Mouse (Mus musculus): ENCODE data around the gene Dbil5. TPM values are rescaled to one million over a fixed set of nuclear protein-coding genes. Genes with fewer than 3 reads are reported as not detected.
A peak's percentile ranks its signal among the peaks of the same experiment; 100 is the strongest.
"Not testable (repeated sequence)": the region's sequence is repeated elsewhere in the genome, so short reads cannot be mapped to it uniquely, and the experiment has no call there.

The Dbil5 gene
- not detected in 2 replicates for total RNA-seq (2014; fragmentation: Nextera tagmentation)
- not detected in 2 replicates for total RNA-seq (2017)

- peak; percentile 97 for ATAC-seq (replicated peaks; ENCODE audit: poor library complexity, severe bottlenecking)
Observed at GRCm38 (mm10) chr11:76217390-76217800, at the start of gene Dbil5, which contains the start of gene Gemin4. Dbil5 (plus strand) TSS chr11:76217608. Gemin4 (minus strand) TSS chr11:76217664.

- no peak for ATAC-seq (replicated peaks; ENCODE audit: poor library complexity, severe bottlenecking)
Observed at GRCm38 (mm10) chr11:76168976-76169375, 48.4 kb upstream of the Dbil5 start.

DNA sequence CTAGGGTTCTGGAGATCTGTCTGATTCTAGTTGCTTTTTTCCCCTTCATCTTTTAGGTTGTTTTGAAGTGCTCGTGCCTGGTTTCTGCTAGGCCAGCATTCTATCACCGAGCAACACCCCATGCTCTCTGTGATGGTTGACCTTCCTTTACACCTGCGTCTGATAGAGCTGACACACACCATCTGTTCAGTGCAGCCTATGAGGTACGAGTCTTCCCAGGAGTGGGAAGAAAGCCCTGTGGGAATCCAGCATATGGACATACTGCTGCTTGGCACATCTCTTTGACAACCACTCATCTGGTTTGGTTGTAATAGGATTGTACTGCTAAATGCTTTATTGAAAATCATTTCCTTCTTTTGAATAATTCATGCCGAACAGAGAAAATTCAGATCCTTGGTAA, 47.2 kb upstream of the Dbil5 start:
- ATAC-seq (replicated peaks; ENCODE audit: poor library complexity, severe bottlenecking): no peak

- peak; percentile 54 for ATAC-seq (replicated peaks; ENCODE audit: poor library complexity, severe bottlenecking)
Observed at GRCm38 (mm10) chr11:76178726-76179494, 38.5 kb upstream of the Dbil5 start.

DNA sequence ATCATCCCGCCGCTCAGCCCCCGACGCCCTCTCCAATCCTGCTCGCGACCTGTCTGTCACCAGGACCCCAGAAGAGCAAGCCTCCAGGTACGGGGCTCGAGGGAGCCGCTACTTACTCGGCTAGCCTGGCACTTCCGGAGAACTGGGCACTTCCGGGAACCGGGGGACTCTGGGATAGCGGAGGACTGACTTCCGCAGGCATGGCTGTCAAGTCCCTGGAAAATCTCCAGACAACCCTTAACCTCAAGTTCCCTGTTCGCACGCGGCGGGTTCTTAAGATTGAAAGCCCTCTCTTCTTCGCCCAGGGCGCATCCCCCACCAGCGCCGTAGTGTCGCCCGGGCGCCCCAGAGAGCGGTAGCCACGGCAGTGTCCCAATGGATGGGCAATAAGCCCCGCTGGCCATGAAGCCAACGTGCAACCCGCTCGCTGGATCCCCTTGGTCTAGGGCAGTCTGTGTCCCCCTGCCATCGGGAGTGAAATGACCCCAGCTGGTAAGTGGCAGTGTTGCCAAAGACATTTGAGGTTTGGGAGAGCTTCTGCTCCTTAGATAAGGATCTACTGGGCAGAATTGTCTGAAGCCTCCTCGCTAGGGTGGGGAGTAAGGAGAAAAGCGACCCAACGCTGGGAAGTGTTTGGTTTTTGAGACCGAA, 37.8 kb upstream of the Dbil5 start, which contains the start of the genes Vps53 and Fam57a:
Gene Vps53, minus strand, starts transcription at position 153 of the 651 bp plus-strand sequence.
Gene Fam57a, plus strand, starts transcription at position 177 of the 651 bp plus-strand sequence.
- peak; percentile 87 for ATAC-seq (replicated peaks; ENCODE audit: poor library complexity, severe bottlenecking)

DNA sequence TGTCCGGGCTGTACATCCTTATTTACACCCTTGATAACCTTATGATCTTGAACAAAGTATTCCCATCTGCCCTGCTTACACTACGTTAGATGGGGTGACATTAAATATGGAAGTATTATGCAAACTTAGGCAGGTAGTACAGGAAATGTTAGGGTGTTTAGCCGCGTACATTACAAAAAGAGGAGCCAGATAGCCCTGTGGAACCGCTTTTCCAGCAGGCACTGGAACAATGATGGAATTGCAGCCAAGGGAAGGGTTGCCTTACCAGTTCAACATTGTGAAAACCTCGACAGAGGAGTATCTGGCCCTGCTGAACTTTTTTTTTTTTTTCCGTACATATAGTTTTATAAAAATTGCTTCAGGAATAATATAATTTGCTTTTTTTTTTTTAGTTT, 37.3 kb upstream of the Dbil5 start:
- no peak for ATAC-seq (replicated peaks; ENCODE audit: poor library complexity, severe bottlenecking)

GRCm38 (mm10) chr11:76183745-76184144, 33.7 kb upstream of the Dbil5 start:
- ATAC-seq (replicated peaks; ENCODE audit: poor library complexity, severe bottlenecking): no peak

DNA sequence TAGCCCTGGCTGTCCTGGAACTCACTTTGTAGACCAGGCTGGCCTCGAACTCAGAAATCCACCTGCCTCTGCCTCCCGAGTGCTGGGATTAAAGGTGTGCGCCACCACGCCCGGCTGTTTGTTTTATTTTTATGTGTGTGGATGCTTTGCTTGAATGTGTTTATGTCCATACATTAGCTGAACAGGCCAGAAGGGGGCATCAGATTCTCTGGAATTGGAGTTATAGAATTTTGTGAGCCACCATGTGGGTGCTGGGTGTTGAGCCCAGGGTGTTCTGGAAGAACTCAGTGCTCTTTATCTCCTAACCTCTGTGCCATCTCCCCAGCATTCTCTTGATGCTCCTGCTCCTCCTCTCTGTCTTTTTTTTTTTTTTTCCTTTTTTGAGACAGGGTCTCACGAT, 30.5 kb upstream of the Dbil5 start:
- ATAC-seq (replicated peaks; ENCODE audit: poor library complexity, severe bottlenecking): no peak

DNA sequence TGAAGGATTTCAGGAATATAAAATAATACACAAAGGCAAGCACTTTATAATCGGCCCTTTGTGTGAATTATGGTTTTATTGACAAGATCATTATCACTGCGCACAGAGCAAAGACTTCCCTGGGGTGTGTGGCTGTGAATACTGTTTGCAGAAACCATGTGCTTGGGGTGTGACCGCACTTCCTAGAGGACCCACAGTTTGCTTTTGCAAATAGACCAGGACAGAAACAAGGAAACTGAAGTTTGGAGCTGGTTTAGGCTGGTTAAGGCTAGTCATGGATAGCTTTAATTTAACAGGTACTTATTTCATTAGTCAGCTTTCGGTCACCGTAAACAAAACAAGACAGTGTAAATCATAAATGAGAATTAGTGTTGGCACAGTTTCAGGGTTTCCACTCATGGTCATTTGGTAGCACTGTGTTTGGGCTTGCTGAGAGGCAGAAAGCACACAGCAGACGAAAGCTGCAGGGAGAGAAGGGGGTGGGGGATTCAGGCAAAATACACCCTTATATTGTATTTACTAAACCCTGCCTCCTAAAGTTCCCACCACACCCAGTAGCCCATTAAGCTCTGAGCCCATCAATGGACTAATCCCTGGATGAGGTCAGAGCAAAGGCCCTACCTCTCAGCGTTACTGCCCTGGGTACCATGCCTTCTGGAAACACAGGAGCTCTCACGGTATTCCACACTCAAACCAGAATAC, 21.0 kb upstream of the Dbil5 start:
- no peak for ATAC-seq (replicated peaks; ENCODE audit: poor library complexity, severe bottlenecking)

DNA sequence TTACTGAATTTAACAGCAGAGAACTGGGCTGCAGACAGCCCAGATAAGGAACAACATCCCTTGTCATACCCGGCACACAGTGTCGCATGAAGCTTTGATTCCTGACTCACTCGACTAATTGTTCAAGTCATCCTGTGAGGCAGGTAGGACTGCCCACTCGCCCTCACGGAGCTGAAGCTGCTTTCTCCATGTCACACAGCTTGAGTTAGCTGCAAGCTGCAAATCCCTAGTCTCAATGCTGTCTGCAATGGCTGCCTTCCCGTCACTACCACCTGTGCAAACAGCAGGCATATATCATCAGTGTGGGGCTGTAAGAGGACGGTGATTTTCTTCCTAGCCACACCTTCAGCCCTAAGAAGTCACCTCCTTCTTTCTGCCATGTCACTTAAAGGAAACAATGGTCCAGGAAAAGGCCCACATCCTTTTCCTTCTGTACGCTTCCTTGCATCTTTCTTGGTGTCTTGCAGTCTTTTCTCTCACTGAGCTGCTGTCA, 20.4 kb upstream of the Dbil5 start:
- no peak for ATAC-seq (replicated peaks; ENCODE audit: poor library complexity, severe bottlenecking)

DNA sequence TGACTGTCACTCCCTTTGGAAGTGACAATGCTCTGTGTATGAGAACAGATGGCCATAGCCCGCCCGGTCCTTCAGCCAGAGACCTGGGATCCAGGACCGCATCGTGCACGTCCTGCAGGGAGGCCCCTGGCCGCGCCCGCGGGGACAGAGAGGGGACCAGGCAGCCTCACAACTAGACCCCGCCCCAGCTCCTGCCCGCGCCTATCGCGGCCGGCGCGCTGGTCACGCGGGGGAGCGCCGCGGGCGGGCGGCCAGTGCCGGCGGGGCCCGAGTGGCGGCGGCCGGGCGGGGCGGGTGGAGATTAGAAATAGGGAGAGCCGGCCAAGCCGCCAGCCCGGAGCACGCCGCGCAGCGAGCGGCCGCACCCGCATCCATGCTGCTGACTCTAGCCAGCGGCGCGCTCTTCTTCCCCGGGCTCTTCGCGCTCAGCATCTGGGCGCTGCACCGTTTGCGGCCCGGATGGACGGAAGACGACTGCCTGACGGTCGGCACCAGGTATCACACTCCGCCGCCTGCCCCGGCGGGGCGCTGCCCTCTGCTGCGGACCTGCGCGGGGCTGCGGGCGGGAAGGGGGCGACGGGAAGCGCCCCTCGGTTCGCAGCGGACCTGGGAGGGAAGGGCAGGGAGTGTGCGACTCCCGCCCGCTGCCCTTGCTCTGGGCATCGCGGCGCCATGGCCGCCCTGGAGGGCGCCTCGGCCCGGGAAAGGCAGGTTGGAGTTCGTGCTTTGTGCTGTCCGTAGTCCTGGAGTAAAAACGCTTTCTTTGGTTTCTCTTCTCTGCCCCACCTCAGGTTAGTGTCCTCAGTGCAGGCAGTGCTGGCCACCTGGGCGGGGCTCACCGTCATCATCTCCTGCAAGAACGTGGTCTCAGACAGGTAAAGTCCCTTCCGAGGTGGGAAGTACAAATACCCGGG, 15.4 kb upstream of the Dbil5 start:
- ATAC-seq (replicated peaks; ENCODE audit: poor library complexity, severe bottlenecking): peak; percentile 98

GRCm38 (mm10) chr11:76206793-76207192, 10.6 kb upstream of the Dbil5 start:
- ATAC-seq (replicated peaks; ENCODE audit: poor library complexity, severe bottlenecking): no peak

DNA sequence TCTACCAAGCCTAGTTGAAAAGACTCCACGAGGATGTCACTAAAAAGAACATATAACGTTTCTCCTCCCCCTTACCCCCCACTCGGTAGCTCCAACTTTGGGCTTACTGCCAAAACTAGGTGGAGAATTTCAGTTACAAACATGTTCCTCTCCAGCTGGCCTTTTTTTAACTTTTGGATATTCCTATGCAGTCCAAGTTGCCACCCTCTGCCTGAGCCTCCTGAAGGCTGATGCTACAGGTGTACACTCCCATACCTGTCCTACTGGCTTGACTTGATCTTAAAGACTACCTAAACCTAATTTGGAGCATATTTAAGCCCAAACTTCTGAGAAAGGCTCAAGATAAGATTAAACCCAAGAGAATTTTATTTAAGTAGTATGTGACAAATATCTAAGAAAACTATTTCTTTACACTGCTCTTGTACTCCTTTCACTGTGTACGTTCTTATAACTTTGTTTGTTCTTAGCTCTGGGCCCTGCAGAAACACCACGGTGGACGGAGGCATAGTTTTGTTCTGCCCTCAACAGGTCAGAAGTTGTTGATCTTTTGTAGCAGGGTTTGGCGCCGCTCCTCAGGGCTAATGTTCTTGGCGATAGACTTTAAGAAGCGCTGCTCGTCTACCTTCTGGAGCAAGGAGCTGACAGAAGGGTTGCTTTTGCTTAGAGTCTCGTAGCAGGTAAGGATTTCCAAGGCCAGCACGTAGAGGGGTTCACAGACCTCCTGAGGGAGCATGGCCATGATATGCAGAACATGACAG, 7.0 kb upstream of the Dbil5 start:
- no peak for ATAC-seq (replicated peaks; ENCODE audit: poor library complexity, severe bottlenecking)

GRCm38 (mm10) chr11:76211595-76211994, 5.8 kb upstream of the Dbil5 start:
- ATAC-seq (replicated peaks; ENCODE audit: poor library complexity, severe bottlenecking): not testable (repeated sequence)

DNA sequence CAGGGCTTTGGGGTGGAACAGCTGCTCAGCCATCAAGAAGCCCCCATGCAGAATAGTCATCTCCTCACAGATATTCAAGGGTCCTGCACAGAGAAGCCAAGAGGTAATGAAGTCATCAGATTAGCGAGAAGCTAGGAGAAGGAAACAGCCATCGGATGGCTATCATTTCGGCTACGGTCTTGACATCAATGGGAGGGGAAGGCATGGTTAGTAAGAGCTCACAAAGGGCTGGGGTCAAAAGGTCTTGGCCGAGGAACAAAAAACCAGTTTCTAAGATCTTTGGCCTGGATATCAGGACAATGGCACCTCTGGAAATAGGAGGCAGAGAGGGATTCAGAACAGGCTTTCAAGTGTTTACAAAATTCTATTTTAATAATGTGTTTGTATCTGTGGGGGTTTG, 3.6 kb upstream of the Dbil5 start:
- ATAC-seq (replicated peaks; ENCODE audit: poor library complexity, severe bottlenecking): no peak

GRCm38 (mm10) chr11:76215011-76215410, 2.4 kb upstream of the Dbil5 start:
- no peak for ATAC-seq (replicated peaks; ENCODE audit: poor library complexity, severe bottlenecking)

DNA sequence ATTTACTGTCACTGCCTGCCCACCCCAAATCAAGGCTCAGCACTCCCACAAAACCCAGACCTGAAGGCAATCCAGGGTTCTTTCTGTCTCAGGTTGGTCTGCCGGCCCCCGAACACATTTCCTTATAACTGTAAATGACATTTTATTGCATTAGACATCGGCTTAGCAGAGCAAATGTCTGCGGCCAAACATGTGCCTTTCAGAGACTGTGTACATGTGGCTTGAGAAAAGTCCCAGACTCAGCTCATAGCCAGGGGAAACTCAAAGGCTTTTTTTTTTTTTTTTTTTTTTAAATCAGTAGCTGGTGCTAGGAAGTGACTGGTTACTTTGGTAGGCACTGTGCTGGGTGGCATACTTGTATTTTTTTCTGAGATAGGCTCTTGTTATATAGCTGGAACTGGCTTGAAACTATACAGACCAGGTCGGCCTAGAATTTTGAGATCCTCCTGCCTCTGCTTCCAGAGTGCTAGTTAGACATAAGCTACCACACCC, 1.3 kb upstream of the Dbil5 start:
- no peak for ATAC-seq (replicated peaks; ENCODE audit: poor library complexity, severe bottlenecking)

- no peak for ATAC-seq (replicated peaks; ENCODE audit: poor library complexity, severe bottlenecking)
Observed at GRCm38 (mm10) chr11:76216681-76217389, 573 bp upstream of the Dbil5 start.
